Mouse (Mus musculus) cerebellum, adult 11 months (tissue): ENCODE data around the gene Ddx4.
A peak's percentile ranks its signal among the peaks of the same experiment; 100 is the strongest.

Experiments
- DNase-seq: peaks from one replicate; pipeline ENCODE4 v3.0.0; 2022

The Ddx4 gene

GRCm38 (mm10) chr13:112652205-112652604 lies at the start of gene Ddx4:
Gene Ddx4, minus strand, starts transcription at chr13:112652475.
- DNase-seq: no peak

GRCm38 (mm10) chr13:112701256-112701655 lies 49.0 kb upstream of the Ddx4 start:
- no peak for DNase-seq

DNA sequence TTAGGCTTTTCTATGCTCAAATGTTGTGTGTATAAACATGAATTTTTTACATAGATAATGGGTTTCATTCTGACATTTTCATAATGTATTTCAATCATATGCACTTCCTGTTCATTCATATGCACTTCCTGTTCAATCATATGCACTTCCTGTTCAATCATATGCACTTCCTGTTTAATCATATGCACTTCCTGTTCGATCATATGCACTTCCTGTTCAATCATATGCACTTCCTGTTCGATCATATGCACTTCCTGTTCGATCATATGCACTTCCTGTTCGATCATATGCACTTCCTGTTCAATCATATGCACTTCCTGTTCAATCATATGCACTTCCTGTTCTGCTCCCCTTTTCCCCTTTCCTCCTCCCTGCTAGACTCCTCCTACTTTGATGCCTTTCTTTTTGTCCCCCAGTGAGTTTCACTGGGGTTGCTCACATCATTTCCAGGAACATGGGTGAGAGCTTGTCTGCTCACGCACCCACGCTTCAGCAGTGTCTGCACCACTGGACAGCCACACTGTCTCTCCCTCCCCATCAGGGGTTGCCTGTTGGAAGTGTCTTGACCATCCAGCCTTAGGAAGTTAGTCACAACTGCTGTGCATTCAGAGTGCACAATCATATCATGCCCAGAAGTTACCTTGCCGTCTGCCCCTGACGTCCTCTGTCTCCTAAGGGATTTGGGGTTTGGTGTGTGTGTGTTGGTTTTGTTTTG lies 43.4 kb upstream of the Ddx4 start:
- no peak for DNase-seq

- DNase-seq: no peak
Observed at GRCm38 (mm10) chr13:112692870-112693553, 40.7 kb upstream of the Ddx4 start.

DNA sequence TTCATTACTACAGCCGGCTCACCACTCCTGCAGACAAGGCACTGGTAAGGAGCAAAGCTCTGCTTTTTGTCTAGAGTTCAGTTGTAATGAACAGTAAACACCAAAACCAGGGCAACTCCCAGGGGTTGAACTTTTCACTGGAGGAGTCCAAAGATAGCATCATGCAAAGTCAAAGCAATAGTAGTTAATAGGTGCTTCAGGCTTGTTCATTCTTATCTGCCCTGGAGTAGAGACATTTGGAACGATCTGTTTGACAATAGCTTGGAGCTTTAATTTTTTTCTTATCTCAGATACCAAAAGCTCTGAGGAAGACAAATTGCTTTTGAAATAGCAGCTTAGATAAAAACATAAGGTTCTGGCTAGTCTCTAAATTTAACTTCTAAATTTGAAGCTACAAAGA lies 33.9 kb upstream of the Ddx4 start:
- DNase-seq: no peak

DNA sequence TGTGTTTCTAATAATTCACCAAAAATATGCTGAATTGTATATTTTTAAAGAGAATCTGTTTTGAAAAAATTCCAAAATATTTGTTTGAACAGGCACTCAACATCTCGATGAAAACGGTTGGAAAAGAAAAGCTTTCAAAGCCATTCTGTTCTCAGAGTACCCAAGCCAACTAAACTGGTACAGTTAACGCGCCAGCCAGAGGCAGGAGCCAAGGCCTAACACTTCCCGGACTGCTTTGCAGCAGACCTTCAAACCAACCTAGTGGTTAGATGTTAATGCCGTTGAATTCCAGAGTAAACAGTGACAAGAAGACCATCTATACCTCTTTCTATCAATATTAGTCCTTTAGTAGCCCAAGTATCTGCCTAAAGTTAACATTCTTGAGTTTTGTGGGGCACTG lies 31.7 kb upstream of the Ddx4 start:
- DNase-seq: no peak

GRCm38 (mm10) chr13:112683312-112683711 lies 31.0 kb upstream of the Ddx4 start:
- DNase-seq: no peak

DNA sequence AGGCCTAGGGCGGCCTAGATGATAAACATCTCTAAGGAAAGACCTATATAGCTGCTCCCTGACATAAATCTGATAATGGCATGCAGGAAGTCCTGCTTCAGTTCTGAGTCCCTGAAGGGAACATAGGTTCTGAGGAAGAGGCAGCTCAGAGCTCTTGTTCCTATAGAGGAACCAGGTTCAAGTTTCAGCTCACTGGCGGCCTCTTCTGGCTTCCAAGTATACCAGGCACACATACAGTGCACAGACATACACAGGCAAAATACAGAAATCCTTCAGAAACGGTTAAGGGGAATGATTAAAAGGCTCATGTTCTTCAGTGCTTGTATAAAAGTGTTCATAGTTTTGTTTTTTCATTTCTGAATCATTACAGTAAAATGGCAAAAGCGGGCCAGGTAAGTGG lies 25.9 kb upstream of the Ddx4 start:
- no peak for DNase-seq

DNA sequence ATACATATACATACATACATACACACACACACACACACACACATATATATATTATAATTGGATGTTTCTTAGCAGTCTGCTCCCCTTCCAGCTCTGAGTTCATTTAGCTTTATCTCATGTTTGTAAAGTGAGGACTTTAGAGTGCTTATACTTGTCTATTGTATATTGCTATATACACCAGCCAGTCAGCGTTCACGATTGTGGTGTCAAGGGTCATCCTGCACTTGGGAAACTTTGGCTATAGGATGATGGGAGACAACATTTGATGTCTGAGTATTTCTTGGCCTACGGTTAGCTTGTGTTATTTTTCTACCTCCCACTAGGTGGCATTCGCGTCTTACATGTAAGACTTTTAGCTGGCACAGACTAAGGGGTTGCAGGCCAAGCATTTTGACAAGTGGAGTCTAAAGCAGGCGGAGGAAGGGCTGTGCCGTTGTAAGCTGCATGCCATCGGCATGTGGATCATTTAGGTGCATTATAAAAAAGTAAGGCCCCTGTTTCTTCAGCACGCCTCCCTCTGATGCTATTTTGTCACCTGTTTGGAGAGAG lies 21.7 kb upstream of the Ddx4 start:
- DNase-seq: peak; percentile 43

GRCm38 (mm10) chr13:112672797-112673196 lies 20.5 kb upstream of the Ddx4 start:
- DNase-seq: no peak

DNA sequence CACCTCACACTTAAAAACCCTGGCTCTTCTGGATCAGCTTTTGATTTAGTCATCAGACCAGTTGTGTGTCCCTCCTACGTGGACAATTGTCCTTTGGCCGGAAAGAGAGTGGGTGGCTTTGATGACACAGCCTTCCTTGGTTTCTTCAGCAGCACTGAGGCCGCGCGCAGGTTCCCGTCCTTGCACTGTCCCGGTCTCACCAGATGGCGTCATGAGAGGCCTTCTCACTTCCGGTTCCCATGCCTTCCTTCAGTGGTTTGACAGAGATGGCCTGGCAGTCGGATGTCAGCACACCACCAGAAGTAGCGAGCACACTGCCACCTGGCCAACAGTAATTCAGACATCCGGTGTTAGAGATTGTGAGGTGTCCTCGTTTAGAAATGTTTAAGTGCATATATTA lies 19.4 kb upstream of the Ddx4 start:
- no peak for DNase-seq

DNA sequence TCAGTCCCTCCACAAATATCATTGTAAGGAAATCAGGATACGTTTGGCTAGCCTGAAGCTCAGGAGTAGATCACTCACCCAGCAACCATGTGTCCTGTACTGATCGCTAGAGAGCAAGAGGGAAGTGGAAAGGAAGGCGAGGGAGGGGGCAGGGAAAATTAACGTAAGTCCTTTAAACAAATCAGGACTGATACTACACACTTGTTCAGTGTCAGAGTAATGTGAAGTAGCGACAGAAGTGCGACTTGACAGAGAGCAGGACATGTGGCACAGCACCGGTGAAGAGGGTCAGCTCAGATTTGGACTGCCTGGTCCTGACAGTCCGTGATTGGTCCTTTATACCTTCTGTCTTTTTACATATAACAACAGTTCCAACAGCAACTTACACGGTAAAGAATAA lies 14.9 kb upstream of the Ddx4 start:
- DNase-seq: no peak

GRCm38 (mm10) chr13:112666433-112667024 lies 14.3 kb upstream of the Ddx4 start:
- DNase-seq: no peak

DNA sequence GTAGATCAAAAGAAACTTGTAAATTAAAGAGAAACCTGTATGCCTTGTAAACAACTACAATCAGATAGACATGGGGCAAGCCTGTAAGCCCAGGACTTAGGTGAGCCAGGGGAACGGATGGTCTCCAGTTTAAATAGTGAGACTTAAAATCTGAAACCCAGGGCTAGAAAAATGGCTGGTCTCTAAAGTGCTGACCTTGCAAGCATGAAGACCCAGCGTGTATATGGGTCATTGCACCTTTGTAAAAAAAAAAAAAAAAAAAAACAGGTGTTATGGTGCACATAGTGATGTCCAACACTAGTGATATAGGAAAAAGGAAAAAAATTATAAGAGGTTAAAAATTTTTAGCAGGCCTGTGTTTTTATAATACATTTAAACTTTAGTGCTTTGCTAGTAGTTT lies 9.4 kb upstream of the Ddx4 start:
- no peak for DNase-seq

DNA sequence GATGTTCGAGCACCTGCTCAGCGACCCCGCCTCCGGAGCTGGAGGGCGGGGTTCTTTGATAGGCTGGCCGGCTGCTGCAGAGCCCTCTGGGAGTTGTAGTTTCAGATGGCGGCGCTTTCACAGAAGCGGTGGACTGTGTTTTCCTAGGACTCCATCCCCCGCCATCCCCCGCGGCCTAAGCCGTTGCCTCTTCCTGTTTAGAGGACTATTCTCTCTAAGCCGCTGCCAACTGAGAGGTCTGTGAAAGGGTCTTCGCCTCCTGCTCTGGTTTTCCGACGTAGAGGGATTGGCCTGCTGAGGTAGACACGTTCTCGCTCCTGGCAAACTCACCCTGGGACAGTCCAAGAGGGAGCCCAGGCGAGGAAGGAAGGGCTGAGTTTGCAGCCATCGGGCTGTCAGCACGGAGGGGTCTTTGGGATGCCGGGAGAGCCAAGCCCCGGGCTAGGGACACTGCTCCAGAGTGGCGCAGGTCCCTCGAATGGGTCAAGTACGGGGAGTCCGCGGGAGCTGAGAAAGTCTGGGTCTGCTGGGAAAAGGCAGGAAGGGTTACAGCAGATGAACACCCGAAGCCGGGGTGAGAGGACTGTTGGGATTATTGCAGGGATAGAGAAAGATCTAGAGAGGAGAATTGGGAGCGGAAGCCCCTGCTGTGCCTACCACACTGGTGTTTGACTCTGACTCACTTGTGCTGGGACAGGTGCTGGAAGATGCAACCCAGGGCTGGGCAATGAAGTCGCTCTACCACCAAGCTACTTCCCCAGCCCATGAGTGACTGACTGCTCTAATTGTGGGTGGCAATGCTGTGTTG lies 8.5 kb upstream of the Ddx4 start, which contains the start of gene Slc38a9:
Gene Slc38a9, plus strand, starts transcription at position 178 of the 808 bp plus-strand sequence.
- peak; percentile 86 for DNase-seq

GRCm38 (mm10) chr13:112659986-112660573 lies 7.8 kb upstream of the Ddx4 start:
- DNase-seq: no peak

- DNase-seq: no peak
Observed at GRCm38 (mm10) chr13:112651183-112651582, 1.1 kb downstream of the Ddx4 start.

DNA sequence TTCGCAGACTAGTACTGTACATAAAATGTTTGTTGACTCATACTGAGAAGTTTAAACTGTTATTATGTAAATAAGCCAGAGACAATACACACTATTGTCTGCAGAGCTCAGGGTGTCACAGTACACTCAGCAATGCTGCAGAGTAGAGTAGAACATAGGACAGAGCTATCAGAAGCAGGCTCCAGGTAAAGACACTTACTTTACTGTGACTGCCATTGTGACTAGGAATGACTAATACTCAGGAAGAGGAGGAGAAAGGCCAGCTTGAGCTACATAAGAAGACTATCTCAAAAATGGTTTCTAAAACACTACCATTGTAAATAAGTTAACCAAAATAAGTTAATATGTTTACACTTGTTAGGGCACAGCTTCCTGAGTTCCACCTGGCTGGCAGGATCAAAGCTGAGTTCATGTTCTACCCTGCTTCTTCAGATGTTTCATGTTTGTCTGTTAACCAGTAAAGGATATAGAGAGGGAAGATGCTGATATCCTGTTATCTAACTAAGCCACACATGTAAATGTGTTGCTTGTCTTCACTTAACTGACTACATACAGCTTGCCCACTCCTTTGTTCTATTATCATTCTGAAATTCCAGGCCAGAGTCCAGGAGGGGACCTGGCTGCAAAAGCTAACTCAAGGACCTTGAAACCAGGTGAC lies 6.6 kb downstream of the Ddx4 start:
- DNase-seq: no peak

GRCm38 (mm10) chr13:112644996-112645395 lies 7.3 kb downstream of the Ddx4 start:
- DNase-seq: no peak

DNA sequence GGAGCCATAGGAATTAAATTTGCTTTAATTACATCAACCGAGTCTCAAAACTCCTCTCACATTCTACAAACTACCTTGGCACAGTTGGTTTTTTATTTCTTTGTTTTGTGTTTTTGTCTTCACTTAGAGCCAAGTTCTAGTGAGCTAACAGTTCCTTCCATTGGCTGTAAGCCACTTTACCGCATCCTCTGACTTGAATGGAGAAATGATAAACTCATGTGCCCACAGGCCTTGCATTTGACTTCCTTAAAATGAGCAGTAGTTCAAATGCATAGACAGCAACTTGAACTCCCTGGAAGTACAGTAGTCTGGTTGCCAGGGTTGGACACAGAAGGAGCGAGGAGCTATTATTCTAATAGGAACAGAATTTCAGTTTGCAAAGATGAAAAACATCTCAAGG lies 9.4 kb downstream of the Ddx4 start:
- DNase-seq: no peak

- DNase-seq: no peak
Observed at GRCm38 (mm10) chr13:112639111-112639510, 13.2 kb downstream of the Ddx4 start.

DNA sequence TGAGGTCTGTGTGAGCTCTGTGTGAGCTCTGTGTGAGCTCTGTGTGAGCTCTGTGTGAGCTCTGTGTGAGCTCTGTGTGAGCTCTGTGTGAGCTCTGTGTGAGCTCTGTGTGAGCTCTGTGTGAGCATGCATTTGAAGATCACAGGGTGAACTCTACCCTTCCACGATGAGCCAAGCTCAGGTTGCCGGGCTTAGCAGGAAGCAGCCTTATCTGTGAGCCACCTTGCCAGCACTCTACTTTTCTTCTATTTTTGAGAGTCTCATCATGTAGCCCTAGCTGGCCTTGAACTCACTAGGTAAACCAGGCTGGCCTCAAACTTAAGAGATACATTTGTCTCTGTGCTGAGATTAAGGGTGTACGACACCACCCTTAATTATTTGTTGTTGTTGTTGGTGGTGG lies 15.8 kb downstream of the Ddx4 start:
- DNase-seq: no peak
